Mouse (Mus musculus) small intestine, adult 2 months (tissue): ENCODE data around the gene Taar1. TPM values are rescaled to one million over a fixed set of nuclear protein-coding genes. Genes with fewer than 3 reads are reported as not detected.

Source experiments
- H3K27ac ChIP-seq: fragments of 200-500 bp; 2 replicates; pipeline ENCODE4 v1.5.1; 2012; ENCODE audit warnings: low read depth, low read length, control low read depth, inconsistent platforms; ENCODE audit not compliant: insufficient read depth
- H3K27me3 ChIP-seq: fragments of 200-500 bp; 2 replicates; pipeline ENCODE4 v1.6.1; 2012; ENCODE audit warnings: mild to moderate bottlenecking, moderate library complexity, low read length, inconsistent platforms; ENCODE audit not compliant: control insufficient read depth, insufficient read depth
- H3K36me3 ChIP-seq: fragments of 200-500 bp; 2 replicates; pipeline ENCODE4 v1.6.1; 2012; ENCODE audit warnings: mild to moderate bottlenecking, low read length, control low read depth, inconsistent platforms; ENCODE audit not compliant: control insufficient read depth, insufficient read depth
- H3K4me1 ChIP-seq: fragments of 200-500 bp; 2 replicates; pipeline ENCODE4 v1.6.1; 2012; ENCODE audit warnings: low read length, inconsistent platforms, mixed read lengths; ENCODE audit not compliant: control insufficient read depth, insufficient read depth, insufficient read length
- H3K4me3 ChIP-seq: fragments of 200-500 bp; 2 replicates; pipeline ENCODE4 v1.5.1; 2012; ENCODE audit warnings: low read depth, mild to moderate bottlenecking, control low read depth, inconsistent platforms, low read length, moderate library complexity
- CTCF ChIP-seq: fragments of 200-500 bp; IDR thresholded peaks from 2 replicates; pipeline ENCODE4 v1.5.1; 2012; ENCODE audit warnings: low read depth, mild to moderate bottlenecking, control low read depth, inconsistent platforms, low read length, moderate library complexity, mixed read lengths; ENCODE audit not compliant: insufficient replicate concordance, insufficient read length; ENCODE audit errors: extremely low read depth
- POLR2A ChIP-seq: fragments of 200-500 bp; IDR thresholded peaks from 2 replicates; pipeline ENCODE4 v1.6.1; 2012; ENCODE audit warnings: low read depth, mild to moderate bottlenecking, control low read depth, inconsistent platforms, low read length, moderate library complexity
- WGBS: fragments of 180-500 bp; shearing (Covaris S2); methylation state at CpG from one replicate; pipeline ENCODE4 v1.1.7; 2018; 5-methylcytosine and 5-hydroxymethylcytosine counted together
- polyA plus RNA-seq: library from polyadenylated mRNA; depleted of rRNA; stranded (reverse); fragments of >200 nt; gene quantifications from 2 replicates; pipeline ENCODE4 v1.2.3, GENCODE M21; 2012; rRNA removed

Gene Taar1
- polyA plus RNA-seq, 1 experiment, result not detected

DNA sequence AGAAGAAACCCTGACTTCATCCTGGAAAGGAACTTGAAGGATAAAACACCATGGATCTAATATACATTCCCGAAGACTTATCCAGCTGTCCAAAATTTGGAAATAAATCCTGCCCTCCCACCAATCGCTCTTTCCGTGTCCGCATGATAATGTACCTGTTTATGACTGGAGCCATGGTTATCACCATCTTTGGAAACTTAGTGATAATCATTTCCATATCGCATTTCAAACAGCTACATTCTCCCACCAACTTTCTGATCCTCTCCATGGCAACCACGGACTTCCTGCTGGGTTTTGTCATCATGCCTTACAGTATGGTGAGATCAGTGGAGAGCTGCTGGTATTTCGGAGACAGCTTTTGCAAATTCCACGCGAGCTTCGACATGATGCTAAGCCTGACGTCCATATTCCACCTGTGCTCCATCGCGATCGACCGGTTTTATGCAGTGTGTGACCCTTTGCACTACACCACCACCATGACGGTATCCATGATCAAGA lies 29.4 kb downstream of the Taar1 start, which contains the start of gene Taar3:
Gene Taar3, plus strand, starts transcription at position 51 of the 498 bp plus-strand sequence.
- WGBS, result 91% methylated on average over 16 of the region's 16 CpGs
- no peak for TF ChIP-seq CTCF
- no peak for TF ChIP-seq POLR2A
- no peaks in the 10 kb centered on the region for H3K27me3 ChIP-seq

GRCm38 (mm10) chr10:23951714-23952113 lies 31.6 kb downstream of the Taar1 start:
- H3K4me3 ChIP-seq, result no peak overlapping the region
- no peak overlapping the region for H3K27ac ChIP-seq
- 79% methylated on average over 6 of the region's 6 CpGs for WGBS
- no peaks in the 10 kb centered on the region for H3K36me3 ChIP-seq
- H3K4me1 ChIP-seq, result no peaks in the 10 kb centered on the region
- TF ChIP-seq CTCF (no peak), POLR2A (no peak)
- H3K27me3 ChIP-seq, result no peaks in the 10 kb centered on the region

More for the DNA sequence above, 29.4 kb downstream of the Taar1 start, which contains the start of gene Taar3:
- no peaks in the 10 kb centered on the region for H3K36me3 ChIP-seq
- no peaks in the 10 kb centered on the region for H3K4me1 ChIP-seq
- no peak within 1 kb of the TSS for H3K27ac ChIP-seq
- H3K4me3 ChIP-seq, result no peak within 1 kb of the TSS

- TF ChIP-seq POLR2A (no peak), CTCF (no peak)
- no peaks in the 10 kb centered on the region for H3K27me3 ChIP-seq
- H3K36me3 ChIP-seq, result no peaks in the 10 kb centered on the region
- no peak overlapping the region for H3K4me3 ChIP-seq
- H3K4me1 ChIP-seq, result peaks cover 2% of the 10 kb centered on the region; the same call in 1 of the 2 replicates
- WGBS, result 21% methylated on average over 3 of the region's 3 CpGs
- no peak overlapping the region for H3K27ac ChIP-seq
These were observed 38.9 kb downstream of the Taar1 start for GRCm38 (mm10) chr10:23959071-23959470.

GRCm38 (mm10) chr10:23960444-23960915 lies 40.3 kb downstream of the Taar1 start, which contains the start of gene Taar4:
Gene Taar4, plus strand, starts transcription at chr10:23960494.
- Histone ChIP-seq H3K27me3 (no peaks in the 10 kb centered on the region), H3K4me3 (no peak within 1 kb of the TSS), H3K27ac (no peak within 1 kb of the TSS), H3K4me1 (peaks cover 2% of the 10 kb centered on the region; the same call in 1 of the 2 replicates), H3K36me3 (no peaks in the 10 kb centered on the region)
- WGBS, result 92% methylated on average over 13 of the region's 13 CpGs
- TF ChIP-seq POLR2A, result no peak
- no peak for TF ChIP-seq CTCF

- H3K36me3 ChIP-seq, result no peaks in the 10 kb centered on the region
- no peak overlapping the region for H3K27ac ChIP-seq
- WGBS, result 37% methylated on average over 3 of the region's 3 CpGs
- no peaks in the 10 kb centered on the region for H3K27me3 ChIP-seq
- H3K4me3 ChIP-seq, result no peak overlapping the region
- TF ChIP-seq CTCF (no peak), POLR2A (no peak)
- H3K4me1 ChIP-seq, result peaks cover 2% of the 10 kb centered on the region; the same call in 1 of the 2 replicates
These were observed 43.3 kb downstream of the Taar1 start for GRCm38 (mm10) chr10:23963444-23963843.

- Histone ChIP-seq H3K27ac (no peak overlapping the region), H3K4me1 (no peaks in the 10 kb centered on the region), H3K36me3 (no peaks in the 10 kb centered on the region), H3K4me3 (no peak overlapping the region), H3K27me3 (no peaks in the 10 kb centered on the region)
- 92% methylated on average over 6 of the region's 6 CpGs for WGBS
- no peak for TF ChIP-seq POLR2A
- no peak for TF ChIP-seq CTCF
These were observed 44.9 kb downstream of the Taar1 start for GRCm38 (mm10) chr10:23964921-23965610.

- no peaks in the 10 kb centered on the region for H3K27me3 ChIP-seq
- no peak for TF ChIP-seq CTCF
- no peak for TF ChIP-seq POLR2A
- 88% methylated on average over 11 of the region's 11 CpGs for WGBS
- H3K4me1 ChIP-seq, result no peaks in the 10 kb centered on the region
- H3K36me3 ChIP-seq, result no peaks in the 10 kb centered on the region
- no peak within 1 kb of the TSS for H3K4me3 ChIP-seq
- H3K27ac ChIP-seq, result no peak within 1 kb of the TSS
These were observed 50.6 kb downstream of the Taar1 start, which contains the start of gene Taar5 for GRCm38 (mm10) chr10:23970656-23971165. Gene Taar5, plus strand, starts transcription at chr10:23970706.

Other genes with a start within 250 kb of the Taar1 start
- 1,264 and 1,580 TPM in 2 replicates for gene Rps12, start 133.1 kb upstream of the Taar1 start, polyA plus RNA-seq
- gene Slc18b1, start 123.4 kb upstream of the Taar1 start, polyA plus RNA-seq, result 9.5 and 16.6 TPM in 2 replicates
- gene Vnn3, start 68.9 kb upstream of the Taar1 start, polyA plus RNA-seq, result 0.06 and 0.74 TPM in 2 replicates
- gene Vnn1, start 25.7 kb upstream of the Taar1 start, polyA plus RNA-seq, result 9.0 and 118 TPM in 2 replicates
- gene Taar2, start 18.2 kb downstream of the Taar1 start, polyA plus RNA-seq, result not detected in 2 replicates
- not detected in 2 replicates for gene Taar3, start 29.2 kb downstream of the Taar1 start, polyA plus RNA-seq
- gene Taar4, start 40.1 kb downstream of the Taar1 start, polyA plus RNA-seq, result not detected in 2 replicates
- not detected in 2 replicates for gene Taar5, start 50.4 kb downstream of the Taar1 start, polyA plus RNA-seq
- gene Taar6, start 65.3 kb downstream of the Taar1 start, polyA plus RNA-seq, result not detected in 2 replicates
- not detected in 2 replicates for gene Taar7a, start 73.1 kb downstream of the Taar1 start, polyA plus RNA-seq
- not detected in 2 replicates for gene Taar7b, start 79.6 kb downstream of the Taar1 start, polyA plus RNA-seq
- gene Taar7d, start 106.9 kb downstream of the Taar1 start, polyA plus RNA-seq, result not detected in 2 replicates
- gene Taar7e, start 117.3 kb downstream of the Taar1 start, polyA plus RNA-seq, result not detected in 2 replicates
- gene Taar7f, start 129.2 kb downstream of the Taar1 start, polyA plus RNA-seq, result not detected in 2 replicates
- gene Taar8a, start 156.1 kb downstream of the Taar1 start, polyA plus RNA-seq, result not detected in 2 replicates
- 0.11 TPM in 1 of 2 replicates, not detected in the other for gene Taar8b, start 171.9 kb downstream of the Taar1 start, polyA plus RNA-seq
- 0.13 TPM in 1 of 2 replicates, not detected in the other for gene Taar8c, start 181.6 kb downstream of the Taar1 start, polyA plus RNA-seq
- gene Taar9, start 189.2 kb downstream of the Taar1 start, polyA plus RNA-seq, result not detected in 2 replicates
- gene Stx7, start 228.9 kb downstream of the Taar1 start, polyA plus RNA-seq, result 41.2 and 59.9 TPM in 2 replicates